Mouse (Mus musculus): ENCODE results near the gene Hdac7. TPM values are rescaled to one million over a fixed set of nuclear protein-coding genes. Genes with fewer than 3 reads are reported as not detected.

The Hdac7 gene
- total and polyA plus RNA-seq, 2 experiments from 2014 or later, result 24.2 to 29.2 TPM

DNA sequence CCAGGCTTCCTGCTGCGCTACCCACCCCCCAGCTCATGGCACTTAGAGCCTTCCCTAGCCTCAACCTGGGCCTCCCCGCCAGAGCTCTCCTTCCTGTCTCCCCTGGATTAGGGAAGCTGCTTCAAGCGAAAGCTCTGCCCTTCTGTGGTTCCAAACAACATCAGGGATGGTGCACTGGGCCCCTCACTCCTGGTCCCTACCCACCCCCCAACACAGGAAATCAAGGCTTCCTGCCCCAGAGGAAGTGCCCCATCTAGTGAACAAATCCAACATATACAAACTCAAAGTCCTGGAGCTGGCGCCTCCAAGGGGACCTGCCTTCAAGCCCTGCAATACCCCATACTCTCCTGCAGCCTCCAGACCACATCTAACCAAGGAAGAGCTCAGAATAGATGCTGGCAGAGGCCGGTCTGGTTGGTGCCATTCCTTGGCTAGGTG lies 15.4 kb downstream of the Hdac7 start:
- DNase-seq (ENCODE audit: low spot score) (no peak), ATAC-seq (ENCODE audit: low FRiP score) (no peak)
- H3K27me3 ChIP-seq (ENCODE audit: insufficient read depth, low read length), result no peaks in the 10 kb centered on the region
- peaks cover 34% of the 10 kb centered on the region for H3K4me1 ChIP-seq (ENCODE audit: insufficient read depth, low read length)
- H3K36me3 ChIP-seq (ENCODE audit: insufficient read depth, low read length), result no peaks in the 10 kb centered on the region
- H3K9me3 ChIP-seq (ENCODE audit: low read length), result no peaks in the 10 kb centered on the region
- H3K9ac ChIP-seq (replicated peaks; ENCODE audit: low read length, poor library complexity, severe bottlenecking), result no peak overlapping the region
- peak; percentile 34 for TF ChIP-seq CTCF (IDR thresholded peaks at IDR 0.05)
- 67% methylated on average over 5 of the region's 5 CpGs for WGBS
- peak overlapping the region; percentile 88; the same call in 1 of the 2 replicates for H3K4me2 ChIP-seq (ENCODE audit: low read depth, low read length, poor library complexity, severe bottlenecking)
- H3K27ac ChIP-seq (ENCODE audit: low read depth, low read length), result no peak overlapping the region
- no peak overlapping the region for H3K4me3 ChIP-seq (ENCODE audit: low read depth, low read length)

DNA sequence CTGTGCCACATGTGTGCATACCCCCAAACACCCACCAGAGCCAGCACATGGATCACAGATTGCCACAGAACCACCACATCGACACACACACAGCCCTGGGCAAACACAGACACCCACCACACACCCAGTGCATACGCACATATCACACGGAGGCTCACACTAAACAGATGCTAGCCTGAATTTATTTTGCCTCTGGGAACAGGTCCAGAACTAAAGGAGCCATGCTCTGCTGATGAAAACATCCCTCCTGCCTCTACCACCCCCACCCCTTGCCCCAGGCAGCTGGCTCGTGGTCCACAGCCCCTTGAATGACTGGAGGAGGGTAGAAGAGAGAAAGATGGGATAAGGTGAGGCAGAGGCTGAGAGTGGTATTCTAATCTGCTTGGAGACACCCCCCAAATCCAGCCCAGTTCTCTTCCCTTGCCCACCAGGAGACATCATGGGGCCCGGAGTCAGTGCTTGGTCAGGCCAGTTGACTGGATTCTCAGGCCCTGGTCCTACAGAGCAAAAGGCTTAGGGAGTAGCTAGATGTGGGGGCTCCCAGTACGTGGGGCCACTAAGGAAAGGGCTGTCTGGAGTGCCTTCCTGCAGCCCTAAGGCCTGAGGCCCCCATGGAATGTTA lies 16.0 kb downstream of the Hdac7 start:
- Histone ChIP-seq H3K4me1 (ENCODE audit: insufficient read depth, low read length) (peaks cover 34% of the 10 kb centered on the region), H3K4me2 (ENCODE audit: low read depth, low read length, poor library complexity, severe bottlenecking) (peak overlapping the region; percentile 88), H3K4me3 (ENCODE audit: low read depth, low read length) (no peak overlapping the region), H3K36me3 (ENCODE audit: insufficient read depth, low read length) (no peaks in the 10 kb centered on the region), H3K27me3 (ENCODE audit: insufficient read depth, low read length) (no peaks in the 10 kb centered on the region), H3K27ac (ENCODE audit: low read depth, low read length) (0 out of 2 replicates have a peak overlapping the region, but pooled peaks have one; percentile 12), H3K9me3 (ENCODE audit: low read length) (no peaks in the 10 kb centered on the region), H3K9ac (replicated peaks; ENCODE audit: low read length, poor library complexity, severe bottlenecking) (0 out of 2 replicates have a peak overlapping the region, but pooled peaks have one; percentile 39)
- 35% methylated on average over 6 of the region's 6 CpGs for WGBS
- DNase-seq (ENCODE audit: low spot score), result no peak
- no peak for ATAC-seq (ENCODE audit: low FRiP score)
- no peak for TF ChIP-seq CTCF (IDR thresholded peaks at IDR 0.05)

DNA sequence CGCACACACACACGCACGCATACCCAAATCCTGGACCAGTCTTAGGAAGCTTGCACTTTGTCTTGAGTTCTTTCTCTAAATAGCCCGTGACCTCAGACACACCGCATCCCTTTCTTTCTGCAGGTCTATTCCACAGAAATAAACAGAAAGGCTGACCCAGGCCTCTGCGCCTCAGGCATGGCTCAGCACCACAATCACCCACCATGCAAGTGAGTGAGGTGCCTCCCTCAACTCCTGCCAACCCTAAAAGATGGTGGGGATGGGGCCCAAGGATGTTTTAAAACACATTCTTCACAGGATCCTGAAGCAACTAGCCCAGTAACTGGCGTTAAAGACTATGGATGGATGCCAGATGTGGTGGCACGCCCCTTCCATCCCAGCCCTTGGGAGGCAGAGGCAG lies 16.9 kb downstream of the Hdac7 start:
- Histone ChIP-seq H3K9me3 (ENCODE audit: low read length) (no peaks in the 10 kb centered on the region), H3K9ac (replicated peaks; ENCODE audit: low read length, poor library complexity, severe bottlenecking) (no peak overlapping the region), H3K4me2 (ENCODE audit: low read depth, low read length, poor library complexity, severe bottlenecking) (no peak overlapping the region), H3K27me3 (ENCODE audit: insufficient read depth, low read length) (no peaks in the 10 kb centered on the region), H3K36me3 (ENCODE audit: insufficient read depth, low read length) (no peaks in the 10 kb centered on the region), H3K27ac (ENCODE audit: low read depth, low read length) (no peak overlapping the region), H3K4me1 (ENCODE audit: insufficient read depth, low read length) (peaks cover 32% of the 10 kb centered on the region), H3K4me3 (ENCODE audit: low read depth, low read length) (no peak overlapping the region)
- no peak for DNase-seq (ENCODE audit: low spot score)
- TF ChIP-seq CTCF (IDR thresholded peaks at IDR 0.05), result no peak
- no peak for ATAC-seq (ENCODE audit: low FRiP score)
- WGBS, result 83% methylated on average over 8 of the region's 8 CpGs

DNA sequence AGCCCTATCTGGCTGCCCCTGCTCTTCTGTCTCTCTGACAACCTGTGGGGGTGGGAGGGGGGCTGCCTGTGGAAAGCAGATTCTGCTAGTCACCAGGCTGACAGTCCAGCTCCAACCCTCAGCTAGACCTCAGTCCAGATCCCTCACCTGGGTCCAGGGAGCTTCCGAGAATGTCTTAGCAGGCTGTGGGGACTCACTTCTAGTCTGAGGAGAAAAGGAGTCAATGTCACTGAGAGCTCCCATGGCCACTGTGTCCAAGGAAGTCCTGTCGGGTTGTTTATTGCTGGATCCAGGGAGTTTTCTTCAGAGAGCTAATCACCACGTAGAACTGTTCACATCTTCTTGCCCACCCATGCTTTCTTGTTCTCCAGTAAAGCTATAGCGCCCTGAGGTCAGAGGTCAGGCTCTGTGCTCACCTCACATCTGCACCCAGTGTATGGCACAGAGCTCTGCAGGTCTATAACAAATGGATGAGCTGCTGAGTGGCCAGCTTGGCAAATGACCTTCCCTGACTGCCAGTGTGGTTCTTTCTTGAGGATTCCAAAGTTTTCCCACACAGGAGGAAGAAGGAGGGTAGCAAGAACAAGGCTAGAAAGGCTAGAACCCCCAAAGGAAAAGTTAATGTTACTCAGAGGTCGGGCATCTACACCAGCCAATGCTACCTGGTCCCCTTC lies 17.6 kb downstream of the Hdac7 start:
- H3K27me3 ChIP-seq (ENCODE audit: insufficient read depth, low read length), result no peaks in the 10 kb centered on the region
- H3K4me1 ChIP-seq (ENCODE audit: insufficient read depth, low read length), result peaks cover 29% of the 10 kb centered on the region
- ATAC-seq (ENCODE audit: low FRiP score) (no peak), DNase-seq (ENCODE audit: low spot score) (no peak)
- H3K9ac ChIP-seq (replicated peaks; ENCODE audit: low read length, poor library complexity, severe bottlenecking), result no peak overlapping the region
- H3K9me3 ChIP-seq (ENCODE audit: low read length), result no peaks in the 10 kb centered on the region
- 73% methylated on average over 5 of the region's 5 CpGs for WGBS
- H3K27ac ChIP-seq (ENCODE audit: low read depth, low read length), result no peak overlapping the region
- H3K4me3 ChIP-seq (ENCODE audit: low read depth, low read length), result no peak overlapping the region
- no peaks in the 10 kb centered on the region for H3K36me3 ChIP-seq (ENCODE audit: insufficient read depth, low read length)
- H3K4me2 ChIP-seq (ENCODE audit: low read depth, low read length, poor library complexity, severe bottlenecking), result no peak overlapping the region
- TF ChIP-seq CTCF (IDR thresholded peaks at IDR 0.05), result no peak

DNA sequence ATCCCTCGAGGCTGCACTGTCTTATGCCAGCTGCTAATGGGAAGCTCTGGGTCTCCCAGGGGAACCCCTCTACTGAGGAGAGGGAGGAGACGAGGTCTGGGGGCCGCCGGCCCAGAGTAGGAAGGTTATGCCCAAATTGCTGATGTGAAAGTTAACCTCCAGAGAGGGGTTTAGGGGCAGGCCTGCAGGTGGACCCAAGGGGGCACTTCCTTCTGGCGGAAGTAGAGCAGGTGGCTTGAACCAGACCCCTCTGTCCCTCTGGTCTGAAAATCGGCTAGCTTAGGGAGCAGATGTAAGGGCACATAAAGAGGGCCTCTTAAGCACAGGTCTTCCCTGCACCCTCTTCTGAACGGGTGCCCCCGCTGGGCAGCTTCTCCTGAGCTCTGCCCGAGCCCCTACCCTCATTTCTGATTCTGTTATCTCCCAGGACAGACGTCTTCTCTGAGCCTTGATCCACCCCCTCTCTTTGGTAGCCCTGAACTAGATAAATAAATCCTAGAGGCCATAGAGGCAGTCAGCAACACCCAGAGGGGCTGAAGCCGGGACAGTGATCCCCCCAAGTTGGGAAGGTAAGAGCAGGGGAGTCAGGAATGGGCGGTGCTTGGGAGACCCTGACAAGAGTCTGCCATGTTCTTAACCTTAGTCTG lies 18.2 kb downstream of the Hdac7 start:
- no peak overlapping the region for H3K4me3 ChIP-seq (ENCODE audit: low read depth, low read length)
- peaks cover 29% of the 10 kb centered on the region for H3K4me1 ChIP-seq (ENCODE audit: insufficient read depth, low read length)
- peak overlapping the region; percentile 36 for H3K4me2 ChIP-seq (ENCODE audit: low read depth, low read length, poor library complexity, severe bottlenecking)
- ATAC-seq (ENCODE audit: low FRiP score) (no peak), DNase-seq (ENCODE audit: low spot score) (no peak)
- WGBS, result 30% methylated on average over 12 of the region's 12 CpGs
- H3K9me3 ChIP-seq (ENCODE audit: low read length), result no peaks in the 10 kb centered on the region
- 0 out of 2 replicates have a peak overlapping the region, but pooled peaks have one; percentile 51 for H3K27ac ChIP-seq (ENCODE audit: low read depth, low read length)
- H3K9ac ChIP-seq (replicated peaks; ENCODE audit: low read length, poor library complexity, severe bottlenecking), result 0 out of 2 replicates have a peak overlapping the region, but pooled peaks have one; percentile 36
- no peak for TF ChIP-seq CTCF (IDR thresholded peaks at IDR 0.05)
- no peaks in the 10 kb centered on the region for H3K27me3 ChIP-seq (ENCODE audit: insufficient read depth, low read length)
- H3K36me3 ChIP-seq (ENCODE audit: insufficient read depth, low read length), result no peaks in the 10 kb centered on the region

All from midbrain, postnatal 0 days (tissue).